Comparison of ENCODE assay signal across 13 mouse cellular contexts in genomic region chr17:13670227-13670626, GRCm38 (mm10).
DNase-seq lines count a peak whose midpoint lies in the region; ATAC-seq and TF ChIP-seq lines count a peak whose summit lies in the region.
"Had no signal": no experiment of that assay in that cellular context is flagged by ENCODE, and none has a peak within 500 bp of the region (broad histone marks: within the 10 kb centered on the region; RNA-seq: fewer than 3 reads in every experiment).

No protein-coding gene starts in this region.

- no peak overlapping the region for H3K4me3 ChIP-seq in embryonic fibroblast, embryonic 13.5 days (ENCODE audit: insufficient read depth, low read length)
- H3K4me3 ChIP-seq in hindbrain, embryonic 14.5 days (replicated peaks; ENCODE audit: low read length), result no peak overlapping the region
- H3K4me3 ChIP-seq in midbrain, postnatal 0 days (ENCODE audit: low read depth, low read length), result no peak overlapping the region
- H3K4me3 ChIP-seq: neural tube, embryonic 12.5 days had no signal

- H3K36me3 ChIP-seq in hindbrain, embryonic 14.5 days (replicated peaks; ENCODE audit: control insufficient read depth, insufficient read depth), result no peaks in the 10 kb centered on the region
- no peaks in the 10 kb centered on the region for H3K36me3 ChIP-seq in midbrain, postnatal 0 days (ENCODE audit: insufficient read depth, low read length)
- H3K36me3 ChIP-seq: neural tube, embryonic 12.5 days had no signal

- H3K27ac ChIP-seq in embryonic fibroblast, embryonic 13.5 days (ENCODE audit: insufficient read depth, low read length), result peak overlapping the region; percentile 92
- peak overlapping the region; percentile 87; the same call in 1 of the 2 replicates for H3K27ac ChIP-seq in hindbrain, embryonic 14.5 days
- peak overlapping the region; percentile 81 for H3K27ac ChIP-seq in midbrain, postnatal 0 days (ENCODE audit: low read depth, low read length)

- no peaks in the 10 kb centered on the region for H3K27me3 ChIP-seq in hindbrain, embryonic 14.5 days (ENCODE audit: control insufficient read depth, insufficient read depth, low read length)
- no peaks in the 10 kb centered on the region for H3K27me3 ChIP-seq in midbrain, postnatal 0 days (ENCODE audit: insufficient read depth, low read length)
- H3K27me3 ChIP-seq: neural tube, embryonic 12.5 days had no signal

- no peaks in the 10 kb centered on the region for H3K9me3 ChIP-seq in hindbrain, embryonic 14.5 days (ENCODE audit: control insufficient read depth, low read length)
- no peaks in the 10 kb centered on the region for H3K9me3 ChIP-seq in midbrain, postnatal 0 days (ENCODE audit: low read length)
- H3K9me3 ChIP-seq: neural tube, embryonic 12.5 days had no signal

- peak; percentile 14 for DNase-seq in NIH3T3 (ENCODE audit: low read depth)
- no peak for DNase-seq in hindbrain, embryonic 14.5 days (ENCODE audit: low spot score)
- DNase-seq in midbrain, postnatal 0 days (ENCODE audit: low spot score), result no peak
- DNase-seq in spleen, adult 18-20 months, result no peak
- DNase-seq in adipocyte (ENCODE audit: low spot score), result no peak
- no peak for DNase-seq in urinary bladder, postnatal 36 days (ENCODE audit: low spot score in 2 of 2)
- no peak for DNase-seq in layer of hippocampus, adult 11-12 months (ENCODE audit: low spot score)
- DNase-seq: cerebellum, adult 8-10 months; kidney, postnatal 36 days; lung, adult 2 months; right cerebral cortex, postnatal 4 days had no signal

- TF ChIP-seq POLR2A in embryonic fibroblast, embryonic 13.5 days (IDR thresholded peaks at IDR 0.05; ENCODE audit: low read depth, low read length), result no peak

- no peak overlapping the region for H3K4me2 ChIP-seq in hindbrain, embryonic 14.5 days (replicated peaks)
- H3K4me2 ChIP-seq in midbrain, postnatal 0 days (ENCODE audit: low read depth, low read length, poor library complexity, severe bottlenecking), result no peak overlapping the region

- ATAC-seq in hindbrain, embryonic 14.5 days (ENCODE audit: low FRiP score), result no peak
- no peak for ATAC-seq in midbrain, postnatal 0 days (ENCODE audit: low FRiP score)

- H3K4me1 ChIP-seq in embryonic fibroblast, embryonic 13.5 days (ENCODE audit: control insufficient read depth, insufficient read depth, low read length), result peaks cover 10% of the 10 kb centered on the region; the same call in 1 of the 2 replicates
- H3K4me1 ChIP-seq in hindbrain, embryonic 14.5 days (replicated peaks; ENCODE audit: control insufficient read depth, insufficient read depth, low read length), result peaks cover 36% of the 10 kb centered on the region
- no peaks in the 10 kb centered on the region for H3K4me1 ChIP-seq in midbrain, postnatal 0 days (ENCODE audit: insufficient read depth, low read length)

- H3K9ac ChIP-seq in hindbrain, embryonic 14.5 days, result no peak overlapping the region
- H3K9ac ChIP-seq in midbrain, postnatal 0 days (replicated peaks; ENCODE audit: low read length, poor library complexity, severe bottlenecking), result no peak overlapping the region; the same call in 1 of the 2 replicates
- H3K9ac ChIP-seq: neural tube, embryonic 12.5 days had no signal

- no peak for TF ChIP-seq CTCF in embryonic fibroblast, embryonic 13.5 days (IDR thresholded peaks at IDR 0.05; ENCODE audit: borderline replicate concordance, insufficient read depth, low read length)
- TF ChIP-seq CTCF in midbrain, postnatal 0 days (IDR thresholded peaks at IDR 0.05), result no peak
